Mouse (Mus musculus): Measurements from ENCODE around the gene Dock4.

DNA sequence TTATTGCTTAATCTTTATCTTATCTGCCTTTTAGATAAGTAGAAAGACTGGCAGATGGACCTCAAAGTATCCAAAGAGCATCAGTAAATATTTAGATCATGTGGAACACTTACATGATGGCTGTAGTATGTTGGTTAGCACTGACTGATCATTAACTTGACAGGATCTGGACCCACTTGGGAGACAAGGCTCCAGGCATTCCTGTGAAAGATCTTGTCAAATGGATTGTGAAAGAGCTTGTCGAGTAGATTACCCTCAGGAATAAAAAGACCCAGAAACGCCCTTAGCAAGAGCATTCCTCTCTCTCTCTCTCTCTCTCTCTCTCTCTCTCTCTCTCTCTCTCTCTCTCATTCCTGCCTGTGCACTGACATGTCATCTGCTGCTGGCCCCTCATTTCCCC, 367.7 kb downstream of the Dock4 start:
- TF ChIP-seq EP300 (IDR thresholded peaks at IDR 0.05; ENCODE audit: insufficient read depth, low read depth, low read length) (no peak), CTCF (IDR thresholded peaks at IDR 0.05) (no peak)
